Mouse (Mus musculus) ES-E14 (cell line): ENCODE measurements around the gene Gm11213. TPM values are rescaled to one million over a fixed set of nuclear protein-coding genes. Genes with fewer than 3 reads are reported as not detected.

ENCODE experiments used
- DNase-seq: peaks from one replicate; pipeline ENCODE4 v3.0.0-alpha.2; 2013; ENCODE audit warnings: low read depth, low spot score
- H3K27ac ChIP-seq: 2 replicates; pipeline ENCODE4 v1.5.1; 2012; ENCODE audit warnings: low read depth, mild to moderate bottlenecking, low read length, moderate library complexity, mixed read lengths; ENCODE audit not compliant: poor library complexity, insufficient read depth, severe bottlenecking
- H3K36me3 ChIP-seq: 2 replicates; pipeline ENCODE4 v1.6.1; 2012; ENCODE audit warnings: mild to moderate bottlenecking, low read length, moderate library complexity, mixed read lengths; ENCODE audit not compliant: control insufficient read depth, poor library complexity, insufficient read depth, severe bottlenecking
- H3K4me1 ChIP-seq, 2 experiments: fragments of 150-350 bp in 1 of 2; sonication (generic) in 1 of 2; 2 replicates each; pipeline ENCODE4 v1.6.1; 2012; ENCODE audit warnings: low read length in 2 of 2, mild to moderate bottlenecking in 1 of 2, mixed read lengths in 1 of 2; ENCODE audit not compliant: control insufficient read depth in 2 of 2, insufficient read depth in 2 of 2, poor library complexity in 1 of 2
- H3K4me3 ChIP-seq, 2 experiments: fragments of 150-350 bp in 1 of 2; sonication (generic) in 1 of 2; 2 replicates each; pipeline ENCODE4 v1.5.1; 2012; ENCODE audit warnings: low read length in 2 of 2, low read depth in 1 of 2, mild to moderate bottlenecking in 1 of 2, mixed read lengths in 1 of 2; ENCODE audit not compliant: insufficient read depth in 1 of 2, poor library complexity in 1 of 2, severe bottlenecking in 1 of 2
- H3K9ac ChIP-seq: 2 replicates; pipeline ENCODE4 v1.6.1; 2012; ENCODE audit warnings: low read depth, mild to moderate bottlenecking, low read length, mixed read lengths; ENCODE audit not compliant: poor library complexity, insufficient read depth, severe bottlenecking
- H3K9me3 ChIP-seq: fragments of 150-350 bp; sonication (generic); 2 replicates; pipeline ENCODE4 v1.6.1; 2012; ENCODE audit warnings: low read depth, mild to moderate bottlenecking, low read length; ENCODE audit not compliant: control insufficient read depth, insufficient read depth
- CHD2 ChIP-seq: IDR thresholded peaks from 2 replicates; pipeline ENCODE4 v1.6.1; 2014; ENCODE audit warnings: mild to moderate bottlenecking, low read depth, low read length, inconsistent platforms
- HCFC1 ChIP-seq: IDR thresholded peaks from 2 replicates; pipeline ENCODE4 v1.6.1; 2012; ENCODE audit warnings: low read length, inconsistent platforms, borderline replicate concordance; ENCODE audit not compliant: insufficient read depth
- MAFK ChIP-seq: IDR thresholded peaks from 2 replicates; pipeline ENCODE4 v1.6.1; 2014; ENCODE audit warnings: mild to moderate bottlenecking, low read depth, low read length, inconsistent platforms; ENCODE audit not compliant: insufficient read depth
- ZC3H11A ChIP-seq: IDR thresholded peaks from 2 replicates; pipeline ENCODE4 v1.6.1; 2012; ENCODE audit warnings: low read depth, mild to moderate bottlenecking, inconsistent platforms, low read length, borderline replicate concordance
- ZNF384 ChIP-seq: IDR thresholded peaks from 2 replicates; pipeline ENCODE4 v1.6.1; 2012; ENCODE audit warnings: low read depth, low read length, inconsistent platforms
- in situ Hi-C, 2 experiments: fragments of 600-800 bp; cut with MboI; formaldehyde crosslinking; loops; one replicate each; pipeline ENCODE4 v1.15.1; 2025; ENCODE audit warnings: low sequenced_read_pairs in 2 of 2, inconsistent platforms in 1 of 2; ENCODE audit not compliant: unreplicated experiment in 2 of 2
- total RNA-seq: library from RNA; depleted of rRNA; stranded (reverse); fragments of 300-350 nt; gene quantifications from 2 replicates; pipeline ENCODE4 v1.2.3, GENCODE M21; 2012; rRNA removed

Gm11213 gene
- total RNA-seq, 1 experiment = not detected

- in situ Hi-C loops = no loop called here
- Histone ChIP-seq H3K36me3 (peaks cover 18% of the 10 kb centered on the region), H3K4me1 (peaks cover 0 to 8% of the 10 kb centered on the region in 2 experiments; a peak in 3 of 4 replicates), H3K4me3 (no peak overlapping the region), H3K9ac (no peak overlapping the region), H3K27ac (no peak overlapping the region), H3K9me3 (no peaks in the 10 kb centered on the region)
- no peak for DNase-seq
- TF ChIP-seq ZNF384 (no peak), HCFC1 (no peak), CHD2 (no peak), ZC3H11A (no peak), MAFK (no peak)
Observed at GRCm38 (mm10) chr4:63547799-63548198, 57.3 kb downstream of the Gm11213 start.

Other genes with a start within 250 kb of the Gm11213 start
- gene Orm3, start 249.1 kb downstream of the Gm11213 start, total RNA-seq = not detected in 2 replicates
- gene Orm2, start 242.8 kb downstream of the Gm11213 start, total RNA-seq = not detected in 2 replicates
- 2.7 TPM in 2 replicates for gene Akna, start 201.9 kb downstream of the Gm11213 start, total RNA-seq
- 5.0 and 10.8 TPM in 2 replicates for gene Whrn, start 109.3 kb downstream of the Gm11213 start, total RNA-seq
- 67.2 and 105 TPM in 2 replicates for gene Atp6v1g1, start 60.5 kb downstream of the Gm11213 start, total RNA-seq
- 4.1 and 7.1 TPM in 2 replicates for gene Tmem268, start 46.5 kb downstream of the Gm11213 start, total RNA-seq
- not detected in 2 replicates for gene Tex48, start 17.2 kb upstream of the Gm11213 start, total RNA-seq
- not detected in 2 replicates for gene Gm11214, start 58.1 kb upstream of the Gm11213 start, total RNA-seq
- gene Tnfsf15, start 139.9 kb upstream of the Gm11213 start, total RNA-seq = 0.11 and 0.49 TPM in 2 replicates